Mouse (Mus musculus) cerebellum, adult 2 months (tissue): Measurements from ENCODE around the gene Mansc1.

Experiments
- CTCF ChIP-seq: fragments of 200-500 bp; IDR thresholded peaks from 2 replicates; pipeline ENCODE4 v1.5.1; 2011; ENCODE audit warnings: low read depth, mild to moderate bottlenecking, control low read depth, low read length, moderate library complexity, borderline replicate concordance; ENCODE audit not compliant: insufficient read depth
- POLR2A ChIP-seq: fragments of 200-500 bp; IDR thresholded peaks from 2 replicates; pipeline ENCODE4 v1.6.1; 2011; ENCODE audit warnings: low read length, control low read depth, borderline replicate concordance; ENCODE audit not compliant: insufficient read depth

GRCm38 (mm10) chr6:134620129-134620528 is 12.2 kb downstream of the Mansc1 start:
- TF ChIP-seq POLR2A (no peak), CTCF (no peak)
